Mouse (Mus musculus): Measurements from ENCODE around the gene 1700030J22Rik.

Gene 1700030J22Rik

DNA sequence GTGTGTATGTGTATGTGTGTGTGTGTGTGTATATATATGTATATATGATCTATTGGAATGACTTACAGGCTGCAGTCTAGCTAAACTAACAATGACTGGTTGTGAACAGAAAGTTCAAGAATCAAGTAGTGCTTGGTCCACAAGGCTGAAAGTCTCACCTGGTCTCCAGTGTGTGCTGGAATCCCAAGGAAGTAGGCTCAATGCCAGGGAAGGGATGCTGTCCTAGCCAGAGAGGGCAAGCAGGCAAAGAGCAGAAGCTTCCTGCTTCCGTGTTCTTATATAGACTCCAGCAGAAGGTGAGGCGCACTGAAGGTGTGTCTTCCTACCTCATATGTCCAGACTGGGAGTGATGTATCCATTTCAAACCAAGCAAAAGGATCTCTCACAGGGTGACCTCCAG lies 27.0 kb downstream of the 1700030J22Rik start:
- no peak for DNase-seq (ENCODE audit: low spot score in 2 of 2)

DNA sequence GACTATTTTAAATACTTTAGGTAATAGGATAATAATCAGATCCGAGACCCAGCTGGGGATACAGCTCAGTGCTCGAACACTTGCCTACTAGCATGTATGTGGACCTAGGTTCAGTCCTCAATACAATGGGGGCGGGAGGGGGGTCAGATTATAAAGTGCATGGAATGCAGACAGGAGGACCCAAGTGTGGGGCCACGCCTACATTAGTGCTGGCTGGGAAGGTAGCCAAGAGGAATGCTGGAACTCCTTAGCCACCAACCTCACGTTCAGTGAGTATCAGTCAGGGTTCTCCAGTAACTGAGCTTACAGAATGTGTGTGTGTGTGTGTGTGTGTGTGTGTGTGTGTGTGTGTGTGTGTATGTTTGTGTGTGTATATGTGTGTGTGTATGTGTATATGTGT lies 27.4 kb downstream of the 1700030J22Rik start:
- no peak for DNase-seq (ENCODE audit: low spot score in 2 of 2)

- DNase-seq (ENCODE audit: low spot score in 2 of 2): no peak
These were observed 31.2 kb downstream of the 1700030J22Rik start for GRCm38 (mm10) chr8:116947589-116947988.

GRCm38 (mm10) chr8:116946851-116947250 lies 31.9 kb downstream of the 1700030J22Rik start:
- DNase-seq (ENCODE audit: low spot score in 2 of 2): no peak

DNA sequence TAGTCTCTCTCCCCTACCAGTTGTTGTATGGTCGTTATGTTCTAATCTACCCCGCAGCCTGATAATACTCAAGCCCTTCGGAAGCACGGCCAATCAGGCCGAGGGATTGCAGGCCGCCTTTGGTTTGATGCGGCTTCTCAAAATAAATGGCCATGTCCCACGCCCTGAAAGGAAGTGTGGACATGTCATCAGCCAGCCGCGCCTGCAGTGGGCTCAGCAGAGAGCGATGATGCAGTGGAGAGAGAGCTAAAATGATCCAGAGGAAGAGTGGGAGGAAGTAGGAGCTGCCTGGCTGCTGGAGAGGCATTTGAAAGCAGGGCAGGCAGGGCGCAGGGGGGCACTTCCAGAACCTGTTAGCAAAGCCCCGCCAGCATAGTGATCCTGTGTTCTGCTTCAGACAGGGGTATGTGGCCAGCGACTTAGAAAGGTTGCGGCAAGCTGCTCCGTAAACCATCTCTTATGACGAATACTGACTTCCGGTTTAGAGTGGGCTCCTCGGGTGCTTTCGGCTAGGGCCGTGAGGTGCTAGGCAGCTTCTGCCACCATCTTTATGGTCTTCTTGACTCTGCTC lies 32.4 kb downstream of the 1700030J22Rik start:
- DNase-seq (ENCODE audit: low spot score in 2 of 2): no peak

GRCm38 (mm10) chr8:116945169-116945910 lies 33.4 kb downstream of the 1700030J22Rik start:
- DNase-seq (ENCODE audit: low spot score in 2 of 2): no peak

- no peak for DNase-seq (ENCODE audit: low spot score in 2 of 2)
These were observed 34.4 kb downstream of the 1700030J22Rik start for GRCm38 (mm10) chr8:116944385-116944696.

GRCm38 (mm10) chr8:116943555-116944384 lies 35.0 kb downstream of the 1700030J22Rik start:
- DNase-seq (ENCODE audit: low spot score in 2 of 2): peak in 1 of 2 experiments; percentile 41

- DNase-seq (ENCODE audit: low spot score in 2 of 2): peak; percentile 73 to 76
These were observed 35.6 kb downstream of the 1700030J22Rik start, which contains the start of gene Atmin for GRCm38 (mm10) chr8:116943161-116943554. Gene Atmin (plus strand): TSS chr8:116943393.

GRCm38 (mm10) chr8:116942284-116943058 lies 36.3 kb downstream of the 1700030J22Rik start:
- DNase-seq (ENCODE audit: low spot score in 2 of 2): no peak

DNA sequence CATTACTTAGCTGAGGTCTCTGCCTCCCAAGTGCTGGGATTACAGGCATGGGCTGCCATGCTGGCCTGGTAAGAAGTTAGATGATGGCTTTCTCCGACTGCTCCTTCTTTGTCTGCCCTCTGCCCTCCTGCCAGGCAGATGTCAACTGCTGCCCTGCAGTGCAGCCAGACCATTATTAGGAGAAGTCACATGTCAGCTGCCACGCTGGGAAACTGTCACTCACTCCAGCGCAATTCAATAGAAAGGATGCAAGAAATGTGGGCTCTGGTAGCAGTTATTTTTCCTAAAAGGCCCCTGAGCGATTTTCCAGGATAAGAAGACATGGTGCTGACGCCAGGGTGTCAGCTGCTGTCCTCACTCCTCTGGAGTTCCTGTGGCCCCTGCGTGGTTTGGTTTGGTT lies 43.3 kb downstream of the 1700030J22Rik start:
- no peak for DNase-seq (ENCODE audit: low spot score in 2 of 2)

GRCm38 (mm10) chr8:116934976-116935375 lies 43.8 kb downstream of the 1700030J22Rik start:
- DNase-seq (ENCODE audit: low spot score in 2 of 2): no peak

DNA sequence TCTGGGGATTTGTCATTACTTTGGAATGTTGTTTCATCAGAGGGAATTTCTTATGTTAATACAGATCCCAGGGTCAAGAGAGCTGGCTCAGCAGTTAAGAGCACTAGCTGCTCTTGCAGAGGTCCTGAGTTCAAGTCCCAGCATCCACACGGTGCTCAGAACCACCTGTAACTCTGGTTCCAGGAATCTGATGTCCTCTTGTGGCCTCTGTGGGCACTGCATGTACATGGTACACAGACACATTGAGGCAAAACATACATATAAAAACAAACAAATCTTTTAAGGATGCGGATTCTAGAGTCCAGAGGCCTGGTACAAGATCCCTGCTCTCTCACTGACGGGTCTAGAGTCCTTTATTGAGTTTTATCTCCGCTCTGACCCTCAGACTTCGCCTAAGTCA lies 50.2 kb downstream of the 1700030J22Rik start:
- DNase-seq (ENCODE audit: low spot score in 2 of 2): no peak

- DNase-seq (ENCODE audit: low spot score in 2 of 2): no peak
These were observed 50.9 kb downstream of the 1700030J22Rik start for GRCm38 (mm10) chr8:116927880-116928279.

DNA sequence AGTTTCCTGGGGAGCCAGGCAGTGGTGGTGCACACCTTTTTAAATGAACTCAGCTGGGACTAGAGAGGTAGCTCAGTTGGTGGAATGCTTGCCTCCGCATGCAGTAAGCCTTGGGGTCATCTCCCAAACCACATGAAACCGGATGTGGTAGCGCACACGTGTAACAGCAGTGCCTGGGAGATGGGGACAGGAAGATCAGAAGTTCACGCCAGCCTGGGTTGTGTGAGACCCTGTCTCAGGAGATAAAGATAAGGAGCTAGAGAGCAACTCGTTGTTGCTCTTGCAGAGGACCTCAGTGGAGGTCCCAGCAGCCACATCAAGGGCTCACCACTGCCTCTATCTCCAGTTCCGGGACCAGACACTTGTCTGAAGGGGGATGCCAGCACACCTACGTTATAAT lies 55.2 kb downstream of the 1700030J22Rik start:
- DNase-seq (ENCODE audit: low spot score in 2 of 2): no peak

- DNase-seq (ENCODE audit: low spot score in 2 of 2): no peak
These were observed 56.5 kb downstream of the 1700030J22Rik start for GRCm38 (mm10) chr8:116922060-116922757.

DNA sequence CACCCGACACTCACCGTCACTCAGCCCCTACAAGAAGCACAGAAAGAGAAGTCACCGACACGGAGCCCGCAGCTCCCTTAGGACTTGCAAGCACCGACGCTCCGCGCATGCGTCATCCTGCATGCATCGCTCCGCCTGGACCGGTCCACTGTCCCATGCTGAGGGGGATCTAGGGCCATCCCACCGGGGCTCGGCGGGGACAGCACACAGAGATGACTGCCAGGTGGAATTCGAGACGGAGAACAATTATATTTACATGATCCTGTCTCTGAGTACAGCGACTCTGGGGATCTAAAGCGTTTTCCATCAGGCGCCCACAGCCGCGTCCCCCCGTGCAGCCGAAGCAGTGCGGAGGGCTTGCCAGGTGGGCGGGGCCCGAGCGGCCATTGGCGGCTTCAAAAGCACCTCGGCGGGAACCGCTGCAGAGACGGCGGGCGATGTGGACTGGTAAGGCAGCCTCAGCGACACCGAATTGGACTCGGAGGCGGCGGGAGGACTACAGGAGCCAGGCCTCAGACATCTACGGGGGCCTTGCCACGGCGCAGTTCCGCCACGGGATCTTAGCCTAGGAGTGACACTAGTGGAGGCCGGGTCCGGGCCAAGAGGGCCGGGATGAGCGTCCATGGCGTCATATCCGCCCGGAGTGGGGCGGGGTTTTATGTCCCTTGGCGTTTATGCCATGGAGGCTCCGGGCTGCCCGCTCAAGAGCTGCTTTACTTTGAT lies 57.3 kb downstream of the 1700030J22Rik start, which contains the start of the genes Cmc2 and Cenpn:
TSS of gene Cmc2 (minus strand) at position 119 of the 723 bp plus-strand sequence.
TSS of gene Cenpn (plus strand) at position 394 of the 723 bp plus-strand sequence.
- DNase-seq (ENCODE audit: low spot score in 2 of 2): peak; percentile 82 to 93

DNA sequence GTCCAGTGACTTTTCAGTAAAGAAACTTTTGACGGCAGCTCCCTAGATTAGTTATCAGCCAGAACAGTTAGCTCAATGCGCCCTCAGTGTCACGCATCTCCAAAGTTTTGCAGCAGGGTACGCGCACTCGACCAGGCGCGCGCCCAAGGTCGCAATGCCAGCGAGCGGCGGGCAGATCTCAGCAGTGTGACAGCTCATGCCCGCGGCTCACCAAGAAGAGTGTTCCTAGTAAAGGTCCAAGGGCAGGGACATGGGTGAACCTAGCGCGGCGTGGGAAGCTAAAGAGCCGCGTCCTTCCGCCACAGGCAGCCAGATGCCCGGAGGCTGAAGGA lies 57.8 kb downstream of the 1700030J22Rik start:
- DNase-seq (ENCODE audit: low spot score in 2 of 2): peak in 1 of 2 experiments; percentile 50

Data from urinary bladder, adult 18-20 months (tissue).